Mouse (Mus musculus) cerebellum, adult 11 months (tissue): ENCODE results near the gene Agap1.
A peak's percentile ranks its signal among the peaks of the same experiment; 100 is the strongest.

Source experiments
- DNase-seq: peaks from one replicate; pipeline ENCODE4 v3.0.0; 2022

Agap1 gene

DNA sequence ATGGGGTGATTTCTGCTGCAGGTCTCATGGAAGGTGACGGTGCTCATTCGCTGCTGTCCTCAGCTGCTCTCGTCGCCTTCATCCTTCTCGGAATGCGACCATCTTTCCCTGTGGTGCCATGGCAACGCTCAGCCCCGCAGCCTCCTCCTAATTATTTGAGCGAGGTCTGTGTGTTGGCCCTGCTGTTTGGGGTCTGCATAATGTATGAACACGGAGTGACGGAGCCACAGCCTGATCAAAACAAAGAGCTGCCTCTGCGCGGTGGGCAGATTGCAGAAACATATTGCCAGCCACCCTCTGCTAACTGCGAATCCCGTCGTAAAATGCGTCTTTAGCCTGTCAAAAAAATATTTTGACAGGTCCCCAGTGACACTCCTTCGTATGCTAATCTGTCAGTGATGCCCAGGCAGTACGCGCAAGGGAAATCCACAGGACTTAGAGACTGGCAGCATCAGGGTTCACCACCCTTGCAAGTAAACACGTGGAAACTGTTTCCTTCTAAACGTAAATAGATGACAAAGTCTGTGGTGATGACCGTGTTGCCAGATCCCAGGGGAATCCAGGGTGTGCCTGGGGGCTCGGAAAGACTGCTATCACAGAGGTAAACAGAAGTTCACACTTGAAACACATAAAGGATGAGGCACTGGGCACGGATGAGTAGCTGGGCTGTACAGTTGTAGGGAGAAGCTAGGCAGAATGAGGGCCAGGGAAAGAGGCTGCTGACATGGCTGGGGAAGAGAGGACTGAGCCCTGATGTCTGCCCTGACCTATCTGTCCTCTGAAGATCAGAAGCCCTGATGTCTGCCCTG is 95.7 kb downstream of the Agap1 start:
- DNase-seq: no peak

DNA sequence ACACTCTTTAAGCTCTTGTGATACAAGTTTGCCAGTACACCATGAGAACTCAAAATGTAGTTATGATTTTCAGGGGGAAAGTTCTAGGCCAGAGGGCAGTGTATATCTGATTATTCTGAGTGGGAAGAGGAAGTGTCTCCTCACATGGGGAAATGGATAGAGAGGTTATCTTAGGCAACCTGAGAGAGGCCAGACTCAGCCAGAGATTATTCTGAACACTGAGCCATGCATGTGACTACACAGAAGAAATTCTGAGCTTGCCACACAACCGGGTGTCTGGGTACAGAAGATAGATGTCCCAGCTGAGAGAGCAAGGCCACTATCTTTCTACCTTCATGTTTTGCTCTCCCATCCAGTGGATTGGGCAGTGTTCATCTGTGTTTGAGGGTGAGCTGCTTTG is 97.9 kb downstream of the Agap1 start:
- DNase-seq: no peak

DNA sequence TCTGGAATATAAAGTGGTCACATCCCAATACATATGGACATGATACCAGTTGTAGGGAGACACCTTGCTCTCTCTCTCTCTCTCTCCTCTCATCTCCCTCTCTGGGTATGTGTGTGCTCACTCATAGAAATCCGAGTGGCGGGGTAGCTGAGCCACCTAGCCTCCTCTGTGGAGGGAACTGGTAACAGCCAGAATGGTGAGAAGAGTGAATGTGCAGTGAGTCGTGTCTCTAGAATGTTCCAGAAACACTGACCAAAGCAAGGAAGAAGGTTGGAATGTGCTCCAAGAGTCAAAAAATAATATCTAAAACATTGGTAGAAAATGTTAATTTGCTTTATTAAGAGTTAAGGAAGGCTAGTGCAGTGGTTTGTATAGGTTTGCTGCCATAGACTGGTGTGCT is 99.2 kb downstream of the Agap1 start:
- no peak for DNase-seq

DNA sequence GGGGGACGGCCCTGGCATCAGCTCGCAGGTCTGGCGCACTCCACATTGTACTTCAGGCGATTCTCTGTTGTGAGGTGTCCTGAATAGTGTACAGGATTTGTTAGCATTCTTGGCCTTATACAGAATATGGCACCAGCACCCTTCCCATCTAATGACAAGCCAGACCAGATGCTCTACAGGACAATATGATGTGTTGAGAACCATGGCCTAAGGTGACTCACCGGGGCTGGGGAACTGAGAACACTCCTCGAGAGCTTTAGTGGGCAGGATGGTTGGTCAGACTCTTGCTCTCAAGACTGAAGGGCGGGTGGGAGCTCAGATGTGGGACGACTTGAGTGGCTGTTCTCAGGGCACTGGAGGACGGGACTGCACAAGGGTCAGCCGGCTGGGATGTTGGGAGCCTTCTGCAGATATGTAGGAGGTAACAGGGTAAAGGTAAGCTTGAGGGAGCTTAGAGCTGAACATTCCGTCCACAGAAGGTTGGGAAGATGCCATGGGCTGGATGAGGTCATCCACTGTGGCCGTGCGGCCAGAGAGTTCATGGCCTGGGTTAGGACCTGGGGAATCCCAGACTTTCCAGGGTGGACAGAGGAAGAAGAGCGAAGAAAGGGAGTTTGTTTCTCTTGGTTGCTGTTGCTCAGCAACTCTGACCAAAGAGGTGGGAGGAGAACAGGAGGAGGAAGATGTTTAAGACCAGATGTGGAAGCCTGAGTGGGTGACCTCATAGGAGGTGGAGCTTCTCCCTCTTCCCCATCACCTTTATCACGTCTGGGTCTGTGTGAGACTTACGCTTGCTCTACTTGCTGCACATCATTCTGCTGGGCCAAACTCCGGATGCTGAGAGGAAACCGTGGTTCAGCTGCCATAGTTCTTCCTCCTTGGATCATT is 100.6 kb downstream of the Agap1 start:
- no peak for DNase-seq

DNA sequence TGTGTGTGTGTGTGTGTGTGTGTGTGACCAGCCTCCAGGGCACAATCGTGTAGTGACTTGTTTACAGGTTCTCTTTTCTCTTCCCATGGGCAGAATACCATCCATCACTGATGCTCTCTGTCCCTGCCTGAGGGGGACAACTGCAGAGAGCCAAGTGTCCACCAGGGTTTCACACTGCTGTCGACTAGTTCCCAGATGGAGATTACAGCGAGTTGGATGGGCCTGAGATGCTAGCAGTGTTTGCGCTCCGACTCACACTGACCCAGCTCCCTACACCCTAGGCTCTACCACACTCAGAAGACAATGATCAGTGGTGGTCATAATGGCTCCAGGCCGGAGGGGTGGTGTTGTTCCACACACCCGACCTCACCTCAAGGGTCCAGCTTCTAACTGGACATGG is 101.4 kb downstream of the Agap1 start:
- DNase-seq: no peak

DNA sequence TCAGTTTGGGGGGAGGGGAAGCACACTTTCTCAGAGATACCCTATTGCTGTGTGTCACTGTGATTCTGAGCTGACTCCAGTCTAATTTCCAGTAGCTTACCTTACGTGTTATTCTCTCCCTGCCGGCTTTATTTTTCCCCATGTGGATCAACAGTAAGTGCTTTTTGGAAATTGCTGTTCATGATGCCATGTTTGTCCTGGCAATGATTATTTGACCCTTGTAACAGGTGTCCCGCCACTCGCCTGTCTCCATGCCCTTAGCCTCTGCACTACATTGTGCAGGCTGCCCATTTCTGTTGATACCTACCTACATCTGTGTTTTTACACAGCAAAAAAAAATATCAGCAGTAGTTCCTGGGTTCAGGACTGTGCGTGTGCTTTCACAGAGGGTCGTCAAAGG is 102.8 kb downstream of the Agap1 start:
- DNase-seq: no peak

DNA sequence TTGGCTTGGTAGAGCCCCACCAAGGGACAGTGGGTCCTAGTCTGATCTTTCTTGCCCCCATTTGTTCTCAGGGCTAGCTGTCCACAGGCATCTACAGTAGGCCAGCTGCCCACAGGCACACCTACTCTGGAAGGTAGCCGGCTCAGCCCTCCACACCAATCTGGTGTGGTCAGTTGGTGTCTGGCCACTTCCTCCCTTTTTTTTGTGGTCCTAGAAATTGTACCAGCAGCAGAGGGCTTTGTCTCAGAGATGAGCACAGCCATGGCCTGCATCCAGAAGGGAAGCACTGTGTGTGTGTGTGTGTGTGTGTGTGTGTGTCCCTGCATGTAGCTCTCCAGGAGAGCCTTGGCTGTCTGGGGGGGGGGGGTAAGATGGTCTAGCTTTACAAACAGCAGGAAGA is 103.5 kb downstream of the Agap1 start:
- DNase-seq: no peak

DNA sequence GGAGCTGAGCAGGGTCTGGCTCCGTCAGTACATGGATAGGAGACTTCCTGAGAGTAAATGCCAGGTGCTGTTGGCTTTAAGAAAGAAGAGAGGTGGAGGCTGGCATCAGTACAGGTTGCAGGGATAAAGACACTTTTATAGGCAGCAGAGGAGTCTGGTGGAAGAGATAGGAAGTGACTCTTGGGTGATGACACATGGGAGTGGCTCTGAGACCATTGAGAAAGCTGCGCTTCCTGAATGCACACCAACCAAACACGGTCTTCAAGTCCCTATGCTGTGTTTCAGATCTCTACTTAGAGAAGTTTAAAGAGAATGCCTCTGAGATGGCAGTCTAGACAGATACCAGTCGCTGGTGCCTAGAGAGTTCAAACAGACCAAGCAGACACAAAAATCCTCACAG is 108.8 kb downstream of the Agap1 start:
- DNase-seq: no peak

DNA sequence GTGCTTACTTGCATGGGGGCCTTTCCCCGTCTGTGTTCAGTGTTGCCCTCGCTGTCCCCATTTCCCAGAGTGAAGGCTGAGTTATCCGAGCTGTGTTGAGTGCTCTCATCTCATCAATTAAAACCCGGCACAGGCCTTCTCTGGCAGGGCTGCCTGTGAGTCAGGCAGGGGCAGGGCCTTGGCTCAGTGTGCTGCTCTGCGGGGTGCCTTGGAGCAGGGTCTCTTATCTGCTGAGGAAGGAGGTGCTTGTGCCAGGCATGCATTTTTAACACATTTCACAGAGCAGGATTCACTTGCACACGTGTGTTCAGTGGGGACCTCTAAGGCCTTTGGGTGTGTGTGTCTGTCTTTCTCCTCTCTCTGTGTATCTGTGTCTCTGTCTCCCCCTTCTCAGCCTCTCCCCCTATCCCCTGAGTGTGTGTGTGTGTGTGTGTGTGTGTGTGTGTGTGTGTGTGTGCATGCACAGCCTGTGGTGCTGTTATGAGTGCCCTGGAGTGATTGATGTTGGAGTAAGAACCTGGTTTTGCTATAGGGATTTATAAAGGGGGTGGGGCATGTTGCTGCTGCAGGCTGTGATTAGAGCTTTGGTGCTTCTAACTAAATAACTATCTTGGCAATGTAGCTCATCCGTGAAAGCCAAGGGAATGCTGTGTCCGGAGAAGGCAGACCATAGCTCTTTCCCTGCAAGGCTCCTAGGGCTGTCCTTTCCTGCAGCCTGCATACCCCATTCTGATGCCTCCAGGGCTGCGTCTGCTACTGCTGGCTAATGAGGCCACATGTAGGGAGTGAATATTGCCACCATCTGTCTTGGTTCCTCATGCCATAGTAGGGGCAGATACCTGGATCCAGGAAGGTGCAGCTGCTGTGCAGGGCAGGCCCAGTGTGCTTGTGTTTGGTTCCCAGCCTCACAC is 112.2 kb downstream of the Agap1 start:
- no peak for DNase-seq

DNA sequence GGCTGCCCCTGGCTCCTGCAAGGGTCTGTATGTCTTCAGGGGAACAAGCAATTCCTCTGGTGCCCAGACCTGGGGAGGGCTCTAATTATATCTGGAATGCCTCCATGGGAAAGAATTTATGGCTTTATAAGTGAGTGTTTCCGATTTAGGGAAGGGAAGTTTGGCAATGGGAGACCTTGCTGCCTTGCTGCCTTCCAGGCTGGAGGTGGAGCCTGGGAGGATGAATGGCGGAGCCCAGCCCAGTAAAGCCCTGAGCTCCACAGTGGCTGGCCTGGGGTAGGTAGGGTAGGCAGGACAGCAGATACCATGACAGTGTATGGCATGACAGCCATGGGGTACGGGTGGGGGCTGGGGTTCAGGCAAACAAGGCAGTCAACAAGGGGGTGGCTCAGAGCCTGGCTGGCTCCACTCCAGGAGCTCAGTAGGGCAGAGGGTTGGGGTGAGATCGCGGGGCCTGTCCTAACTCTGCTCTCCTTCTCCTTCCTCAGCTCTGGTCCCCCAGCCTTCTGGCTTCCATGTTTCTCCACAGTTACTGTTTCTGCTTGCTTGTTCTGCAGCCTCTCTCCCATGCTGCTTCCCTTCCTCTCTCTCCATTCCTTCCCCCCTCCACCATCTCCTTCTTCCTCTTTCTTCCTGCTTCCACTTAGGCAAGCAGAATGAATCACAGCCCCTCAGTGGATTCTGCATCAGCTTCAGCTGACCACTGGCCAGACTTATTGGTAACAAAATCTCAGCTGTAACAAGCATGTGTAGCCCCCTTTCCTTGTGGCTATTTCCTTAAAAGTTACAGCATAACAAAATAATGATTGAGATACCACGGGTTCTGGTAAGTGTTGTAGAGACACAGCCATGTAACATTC is 114.2 kb downstream of the Agap1 start:
- no peak for DNase-seq

DNA sequence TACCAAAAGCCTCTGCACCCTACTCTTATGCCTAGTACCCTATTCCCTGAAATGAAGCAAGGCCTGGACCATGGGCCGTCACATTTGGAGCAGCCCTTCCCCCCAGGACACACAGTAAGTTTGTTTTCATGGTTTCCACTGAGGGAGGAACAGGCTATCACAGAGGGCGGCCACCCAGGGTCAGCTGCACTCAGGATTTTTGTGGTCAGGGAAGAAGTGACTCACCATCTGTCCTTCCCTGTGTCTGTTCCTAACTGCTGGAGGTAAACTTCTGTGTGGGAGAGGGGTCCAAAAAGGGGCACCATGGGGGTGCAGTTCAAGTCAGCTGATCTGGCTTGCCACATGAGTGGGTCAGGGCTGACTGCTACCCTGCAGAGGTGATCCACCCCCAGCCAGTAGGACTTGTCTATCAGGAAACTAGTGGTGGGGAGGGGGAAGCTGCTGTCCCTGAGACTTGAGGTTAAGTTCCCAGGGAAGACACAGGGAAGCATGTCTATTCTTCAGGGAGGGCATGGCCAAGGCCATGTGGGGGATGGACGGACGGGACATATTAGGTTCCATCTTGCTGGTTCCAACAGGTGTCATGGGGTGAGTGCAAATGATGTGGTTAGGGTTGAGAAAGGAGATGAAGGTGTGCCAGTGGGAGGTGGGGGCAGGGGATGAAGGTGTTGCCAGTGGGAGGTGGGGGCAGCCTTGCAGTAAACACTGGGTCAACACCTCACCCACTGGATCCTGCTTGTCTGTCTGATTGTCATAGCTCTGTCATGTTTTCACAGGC is 116.1 kb downstream of the Agap1 start:
- no peak for DNase-seq

DNA sequence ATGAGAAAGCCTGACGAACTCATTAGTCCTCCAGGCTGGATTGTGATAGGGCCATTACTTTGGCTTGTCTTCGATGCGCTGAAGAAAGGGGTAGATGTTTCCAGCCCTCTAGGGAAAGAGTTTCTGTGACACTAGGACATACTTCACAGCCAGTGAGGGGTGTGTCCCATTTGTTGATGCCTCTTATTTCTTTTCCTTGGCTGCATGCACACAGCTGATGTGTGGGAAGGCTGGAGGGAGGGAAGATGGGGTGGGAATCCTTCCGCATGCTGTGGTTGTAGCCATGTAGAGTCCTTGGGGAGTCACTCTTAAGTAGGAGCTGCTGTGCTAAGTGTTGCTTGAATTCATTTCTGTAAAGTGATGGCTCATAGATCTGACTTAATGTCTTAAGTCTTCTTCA is 118.9 kb downstream of the Agap1 start:
- no peak for DNase-seq

DNA sequence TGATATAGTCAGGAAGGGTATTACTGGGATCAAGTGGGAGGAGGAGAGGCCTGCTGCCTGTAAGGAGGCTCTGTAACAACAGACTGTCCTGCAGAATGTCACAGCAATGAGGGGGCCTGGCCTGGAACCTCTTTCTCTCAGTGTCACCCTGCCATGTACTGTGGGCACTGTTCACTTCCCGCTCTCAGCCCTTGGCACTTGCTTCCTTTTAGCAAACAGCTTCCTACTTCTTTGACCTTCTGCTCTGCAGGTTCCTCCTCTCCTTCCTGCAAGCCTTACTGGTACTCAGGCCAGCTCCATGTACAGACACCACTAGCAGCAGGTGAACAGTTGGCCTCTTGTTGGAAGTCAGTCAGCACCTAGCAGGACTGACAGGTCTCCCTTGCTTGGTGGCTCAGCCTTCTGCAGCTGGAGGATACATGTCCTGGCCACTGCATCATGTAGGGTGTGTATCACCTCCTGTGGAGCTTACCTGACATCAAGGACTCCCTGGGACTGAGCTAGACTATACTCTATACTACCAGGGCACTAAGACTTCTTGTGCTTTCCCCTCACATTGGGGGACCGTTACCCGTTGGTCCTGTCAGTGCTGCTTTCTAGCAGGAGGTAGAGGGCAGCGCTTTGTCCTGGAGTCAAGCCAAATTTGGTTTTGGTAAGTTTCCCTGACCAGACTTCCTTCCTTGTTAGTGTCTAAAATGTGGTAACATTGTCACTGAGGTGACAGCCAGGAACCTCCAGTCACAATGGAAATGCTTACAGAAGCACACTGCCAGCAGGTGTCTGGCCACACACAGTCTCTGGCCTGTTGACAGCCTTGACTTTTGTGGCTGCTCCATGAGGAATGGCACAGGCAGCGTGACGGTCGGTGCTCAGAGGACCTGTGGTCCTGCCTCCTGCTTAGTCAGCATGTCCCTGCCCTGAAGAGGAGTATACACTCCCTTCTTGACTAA is 120.6 kb downstream of the Agap1 start:
- no peak for DNase-seq

DNA sequence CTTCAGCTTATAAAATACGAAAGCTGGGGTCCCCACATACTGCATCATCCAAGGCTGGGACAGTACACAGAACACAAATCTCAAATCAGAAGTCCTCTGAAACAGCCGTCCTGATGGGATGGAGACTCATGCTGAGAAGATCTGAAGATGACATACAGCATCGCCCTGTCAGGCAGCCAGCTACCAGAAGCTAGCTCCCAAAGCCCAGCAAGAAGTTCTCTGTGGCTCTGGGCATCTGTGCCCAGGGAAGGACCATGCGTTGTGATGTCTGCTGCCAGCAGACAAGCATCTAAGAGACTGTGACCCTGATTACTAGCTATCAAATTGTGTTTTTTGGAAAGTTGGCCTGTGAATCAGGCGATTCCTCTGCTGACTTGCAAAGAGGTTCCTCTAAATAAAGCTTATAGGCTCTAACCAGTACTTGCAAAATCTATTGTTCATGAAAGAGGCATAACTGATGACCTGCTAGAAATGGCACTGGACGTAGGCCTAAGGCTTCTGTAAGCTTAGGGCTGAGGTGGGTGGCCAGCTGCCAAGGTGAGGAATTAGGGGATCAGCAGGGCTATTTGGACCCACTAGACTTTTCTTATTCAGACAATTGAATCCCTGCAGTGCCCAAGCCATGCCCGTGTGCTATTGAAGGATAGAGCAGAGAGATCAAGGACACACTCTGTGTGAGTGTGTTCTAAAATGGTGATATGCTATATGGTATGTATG is 121.7 kb downstream of the Agap1 start:
- no peak for DNase-seq

DNA sequence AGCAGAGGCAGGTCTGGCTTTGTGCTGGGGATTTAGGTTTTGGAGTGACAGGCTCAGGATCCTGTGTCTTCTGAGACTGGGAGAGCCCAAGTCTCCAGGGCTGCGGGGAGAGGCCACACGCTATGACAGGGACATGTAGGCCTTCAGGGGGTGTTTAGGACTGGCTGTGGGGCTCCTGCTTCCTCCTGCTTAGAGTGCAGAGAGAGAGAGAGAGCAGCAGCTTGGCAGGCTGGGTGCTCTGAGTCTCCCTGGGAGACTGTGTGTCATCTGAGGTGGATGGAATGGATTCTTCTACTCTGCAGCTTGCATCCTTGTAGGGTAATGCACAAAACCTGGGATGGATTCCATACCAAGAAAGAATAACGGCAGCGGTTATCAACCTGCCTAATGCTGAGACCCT is 122.4 kb downstream of the Agap1 start:
- peak; percentile 71 for DNase-seq

DNA sequence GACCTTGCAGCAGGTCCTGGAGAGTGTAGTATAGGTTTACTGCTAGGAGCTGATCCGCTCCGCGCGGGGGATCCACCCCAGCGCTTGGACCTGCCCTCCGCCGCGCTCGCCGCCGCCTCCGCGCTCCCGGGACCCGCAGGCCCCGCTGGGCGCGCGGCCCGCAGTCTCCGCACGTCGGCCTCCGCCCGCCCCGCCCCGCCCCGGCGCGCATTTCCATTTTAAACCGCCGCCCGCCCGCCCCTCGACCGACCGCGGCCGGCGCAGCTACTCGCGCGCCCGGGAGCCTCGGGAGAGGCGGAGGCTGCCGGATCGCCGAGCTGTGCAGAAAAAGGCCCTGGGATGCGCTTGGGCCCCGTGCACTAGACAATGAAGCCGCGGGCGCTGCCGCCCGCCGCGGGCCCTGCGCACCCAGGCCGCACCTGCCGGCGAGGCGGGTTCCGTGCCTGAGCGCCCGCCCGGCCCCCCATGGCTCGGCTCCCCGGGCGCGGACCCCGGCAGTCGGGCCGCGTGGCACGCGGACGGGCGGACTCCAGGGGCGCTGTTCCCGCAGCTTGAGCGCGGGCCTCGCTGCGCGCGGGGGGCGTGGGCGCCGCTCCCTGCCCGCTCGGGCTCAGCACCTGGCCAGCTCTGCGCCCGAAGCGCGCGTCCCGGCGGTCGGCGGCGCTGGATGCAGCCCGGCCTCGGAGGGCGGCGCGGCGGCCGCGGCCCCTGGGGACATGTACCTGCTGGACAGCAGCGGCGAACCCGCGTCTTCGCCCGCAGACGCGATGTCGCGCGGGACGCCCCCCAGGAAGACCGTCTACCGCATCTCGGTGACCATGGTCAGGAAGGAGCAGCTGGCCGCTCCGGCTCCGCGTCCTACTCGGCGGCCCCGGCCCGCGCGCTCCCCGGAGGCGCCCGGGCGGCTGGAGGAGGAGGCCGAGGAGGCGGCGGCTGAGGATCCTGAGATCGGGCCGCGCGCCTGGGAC is 125.7 kb downstream of the Agap1 start:
- DNase-seq: peak; percentile 86

DNA sequence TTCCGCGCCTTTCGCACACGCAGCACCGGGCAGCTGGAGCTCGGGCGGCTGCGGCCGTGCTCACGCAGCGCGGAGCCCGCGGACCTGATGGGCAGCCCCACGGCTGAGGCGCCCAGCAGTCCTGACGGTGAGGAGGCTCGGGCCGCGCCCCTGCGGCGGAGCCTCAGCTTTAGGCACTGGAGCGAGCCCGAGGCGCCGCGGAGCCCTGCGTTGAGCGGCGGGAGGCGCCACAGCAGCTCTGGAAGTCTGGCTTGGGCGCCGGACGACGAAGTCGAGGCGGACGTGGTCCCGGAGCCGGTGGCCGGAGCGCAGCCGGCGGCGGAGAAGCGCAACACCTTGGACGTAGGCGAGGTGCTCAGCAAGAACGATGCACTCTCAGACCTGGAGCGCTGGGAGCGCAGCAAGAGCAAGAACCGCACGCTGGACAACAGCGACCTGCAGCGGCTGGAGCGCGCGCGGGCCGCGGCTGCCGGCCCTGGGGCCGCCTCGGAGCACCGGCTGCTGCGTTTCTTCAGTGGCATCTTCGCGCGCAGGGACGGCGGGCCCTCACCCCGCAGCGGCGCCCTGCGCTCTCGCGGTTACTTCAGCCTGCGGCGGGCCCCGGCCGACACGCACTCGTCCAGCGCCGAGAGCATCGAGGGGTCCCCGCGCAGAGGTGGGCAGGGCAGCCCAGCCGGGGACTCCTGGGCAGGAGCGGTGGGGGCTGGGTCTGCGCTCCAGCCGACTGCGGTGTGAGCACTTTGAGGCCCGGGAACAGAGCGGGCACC is 126.6 kb downstream of the Agap1 start:
- DNase-seq: peak; percentile 61
